Mouse (Mus musculus): Measurements from ENCODE around the gene Mier1. TPM values are rescaled to one million over a fixed set of nuclear protein-coding genes. Genes with fewer than 3 reads are reported as not detected.

Mier1 gene
- total RNA-seq, 1 experiment = 37.9 TPM

DNA sequence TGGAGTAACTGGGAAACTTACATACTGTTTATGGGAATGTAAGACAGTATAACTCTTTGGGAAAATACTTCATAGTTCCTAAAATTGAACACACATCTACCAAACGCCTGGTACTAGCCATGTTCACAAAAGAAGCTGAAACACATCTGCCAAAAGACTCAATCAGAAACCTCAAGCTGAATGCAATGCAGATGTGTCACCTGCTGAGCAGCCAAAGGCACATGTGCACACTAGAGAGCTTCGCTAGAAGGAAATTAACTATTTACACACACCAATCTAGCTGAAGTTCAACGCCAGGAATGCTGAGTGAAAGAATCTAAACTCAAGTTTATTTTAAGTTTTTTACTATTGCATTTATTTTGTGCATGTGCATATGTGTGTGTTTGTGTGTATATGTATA is 43.6 kb upstream of the Mier1 start:
- Histone ChIP-seq H3K36me3 (ENCODE audit: control insufficient read depth, insufficient read depth, low read length, poor library complexity, severe bottlenecking) (no peaks in the 10 kb centered on the region), H3K9ac (ENCODE audit: insufficient read depth, low read depth, low read length, poor library complexity, severe bottlenecking) (no peak overlapping the region), H3K4me1 (ENCODE audit: control insufficient read depth in 2 of 2, insufficient read depth in 2 of 2, low read length in 2 of 2, poor library complexity in 1 of 2) (peaks cover 2 to 11% of the 10 kb centered on the region in 2 experiments; a peak in 2 of 4 replicates), H3K9me3 (ENCODE audit: control insufficient read depth, insufficient read depth, low read depth, low read length) (no peaks in the 10 kb centered on the region), H3K4me3 (ENCODE audit: insufficient read depth in 1 of 2, low read depth in 1 of 2, low read length in 2 of 2, poor library complexity in 1 of 2, severe bottlenecking in 1 of 2) (no peak overlapping the region), H3K27ac (ENCODE audit: insufficient read depth, low read depth, low read length, poor library complexity, severe bottlenecking) (no peak overlapping the region)
- in situ Hi-C loops (cut with MboI; ENCODE audit: low sequenced_read_pairs in 2 of 2, unreplicated experiment in 2 of 2) = no loop called here
- DNase-seq (ENCODE audit: low read depth, low spot score) = no peak
- no peak for TF ChIP-seq CHD2 (IDR thresholded peaks at IDR 0.05; ENCODE audit: low read depth, low read length)
- no peak for TF ChIP-seq HCFC1 (IDR thresholded peaks at IDR 0.05; ENCODE audit: borderline replicate concordance, insufficient read depth, low read length)
- no peak for TF ChIP-seq ZC3H11A (IDR thresholded peaks at IDR 0.05; ENCODE audit: borderline replicate concordance, low read depth, low read length)
- no peak for TF ChIP-seq ZNF384 (IDR thresholded peaks at IDR 0.05; ENCODE audit: low read depth, low read length)
- TF ChIP-seq MAFK (IDR thresholded peaks at IDR 0.05; ENCODE audit: insufficient read depth, low read depth, low read length) = no peak

DNA sequence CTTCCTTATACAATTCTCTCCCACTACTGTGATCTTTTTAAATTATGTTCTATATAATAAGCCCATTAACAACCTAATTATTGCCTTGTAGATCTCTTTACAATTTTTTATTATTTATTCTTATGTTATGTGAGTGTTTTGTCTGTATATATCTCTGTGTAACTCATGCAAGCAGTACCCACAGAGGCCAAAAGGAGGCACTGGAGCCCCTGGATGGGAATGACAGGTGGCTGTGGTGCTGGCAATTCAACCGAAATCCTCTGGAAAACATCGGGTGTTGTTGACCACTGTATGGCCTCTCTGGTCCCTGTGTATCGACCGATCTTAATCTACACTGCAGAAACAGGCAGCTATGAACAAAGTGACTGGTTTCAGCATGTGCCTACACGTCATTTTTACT is 29.0 kb upstream of the Mier1 start:
- no peaks in the 10 kb centered on the region for H3K9me3 ChIP-seq (ENCODE audit: control insufficient read depth, insufficient read depth, low read depth, low read length)
- DNase-seq (ENCODE audit: low read depth, low spot score) = no peak
- H3K9ac ChIP-seq (ENCODE audit: insufficient read depth, low read depth, low read length, poor library complexity, severe bottlenecking) = no peak overlapping the region
- in situ Hi-C loops (cut with MboI; ENCODE audit: low sequenced_read_pairs in 2 of 2, unreplicated experiment in 2 of 2) = no loop called here
- no peak overlapping the region for H3K4me3 ChIP-seq (ENCODE audit: insufficient read depth in 1 of 2, low read depth in 1 of 2, low read length in 2 of 2, poor library complexity in 1 of 2, severe bottlenecking in 1 of 2)
- no peaks in the 10 kb centered on the region for H3K4me1 ChIP-seq (ENCODE audit: control insufficient read depth in 2 of 2, insufficient read depth in 2 of 2, low read length in 2 of 2, poor library complexity in 1 of 2)
- TF ChIP-seq ZC3H11A (IDR thresholded peaks at IDR 0.05; ENCODE audit: borderline replicate concordance, low read depth, low read length) = 0 out of 2 replicates have a peak, but pooled peaks have one; percentile 14
- TF ChIP-seq HCFC1 (IDR thresholded peaks at IDR 0.05; ENCODE audit: borderline replicate concordance, insufficient read depth, low read length) = no peak
- no peak overlapping the region for H3K27ac ChIP-seq (ENCODE audit: insufficient read depth, low read depth, low read length, poor library complexity, severe bottlenecking)
- no peaks in the 10 kb centered on the region for H3K36me3 ChIP-seq (ENCODE audit: control insufficient read depth, insufficient read depth, low read length, poor library complexity, severe bottlenecking)

DNA sequence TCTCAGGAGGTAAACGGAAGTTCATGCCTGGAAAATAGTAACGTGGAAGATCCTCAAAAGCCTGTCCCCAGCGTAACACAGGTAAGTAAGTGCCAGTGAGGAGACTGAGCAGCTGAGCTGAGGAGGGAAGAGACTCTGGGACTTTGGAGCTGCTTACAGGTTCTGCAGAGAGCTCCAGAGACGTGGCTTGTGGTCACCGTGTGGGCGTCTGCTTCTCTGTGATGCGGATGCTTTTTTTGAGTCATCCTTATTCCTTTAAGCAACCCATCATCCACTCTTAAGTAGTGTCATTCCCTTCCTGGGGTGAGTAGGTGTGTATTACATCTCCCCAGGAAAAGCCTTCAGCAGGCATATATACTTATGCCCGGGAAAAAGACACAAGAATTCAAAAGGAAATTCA is 18.3 kb upstream of the Mier1 start:
- in situ Hi-C loops (cut with MboI; ENCODE audit: low sequenced_read_pairs in 2 of 2, unreplicated experiment in 2 of 2) = no loop called here
- Histone ChIP-seq H3K9ac (ENCODE audit: insufficient read depth, low read depth, low read length, poor library complexity, severe bottlenecking) (no peak overlapping the region), H3K9me3 (ENCODE audit: control insufficient read depth, insufficient read depth, low read depth, low read length) (no peaks in the 10 kb centered on the region), H3K27ac (ENCODE audit: insufficient read depth, low read depth, low read length, poor library complexity, severe bottlenecking) (no peak overlapping the region), H3K36me3 (ENCODE audit: control insufficient read depth, insufficient read depth, low read length, poor library complexity, severe bottlenecking) (no peaks in the 10 kb centered on the region), H3K4me3 (ENCODE audit: insufficient read depth in 1 of 2, low read depth in 1 of 2, low read length in 2 of 2, poor library complexity in 1 of 2, severe bottlenecking in 1 of 2) (no peak overlapping the region), H3K4me1 (ENCODE audit: control insufficient read depth in 2 of 2, insufficient read depth in 2 of 2, low read length in 2 of 2, poor library complexity in 1 of 2) (no peaks in the 10 kb centered on the region)
- TF ChIP-seq ZC3H11A (IDR thresholded peaks at IDR 0.05; ENCODE audit: borderline replicate concordance, low read depth, low read length) = no peak
- TF ChIP-seq ZNF384 (IDR thresholded peaks at IDR 0.05; ENCODE audit: low read depth, low read length) = no peak
- TF ChIP-seq HCFC1 (IDR thresholded peaks at IDR 0.05; ENCODE audit: borderline replicate concordance, insufficient read depth, low read length) = no peak
- TF ChIP-seq MAFK (IDR thresholded peaks at IDR 0.05; ENCODE audit: insufficient read depth, low read depth, low read length) = no peak
- no peak for TF ChIP-seq CHD2 (IDR thresholded peaks at IDR 0.05; ENCODE audit: low read depth, low read length)
- no peak for DNase-seq (ENCODE audit: low read depth, low spot score)

DNA sequence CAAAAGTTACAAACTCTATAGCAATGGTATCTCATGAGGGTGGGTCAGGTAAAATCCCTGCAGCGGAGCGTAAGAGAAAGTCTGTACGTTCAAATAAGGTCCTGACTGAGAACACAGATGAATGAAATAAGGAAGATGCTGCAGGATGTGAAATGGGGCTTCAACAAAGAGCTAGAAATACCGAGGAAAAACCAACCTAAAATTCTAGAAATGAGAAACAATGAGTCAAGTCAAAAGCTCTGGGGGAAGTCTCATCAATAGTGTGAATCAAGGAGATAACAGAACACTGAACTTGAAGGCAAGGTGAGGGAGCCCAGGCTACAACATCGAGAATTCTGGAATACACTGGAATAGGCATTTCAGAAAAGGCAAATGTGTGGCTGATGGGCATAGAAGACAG is 15.7 kb upstream of the Mier1 start:
- no peak for DNase-seq (ENCODE audit: low read depth, low spot score)
- in situ Hi-C loops (cut with MboI; ENCODE audit: low sequenced_read_pairs in 2 of 2, unreplicated experiment in 2 of 2) = no loop called here
- Histone ChIP-seq H3K36me3 (ENCODE audit: control insufficient read depth, insufficient read depth, low read length, poor library complexity, severe bottlenecking) (no peaks in the 10 kb centered on the region), H3K4me1 (ENCODE audit: control insufficient read depth in 2 of 2, insufficient read depth in 2 of 2, low read length in 2 of 2, poor library complexity in 1 of 2) (peaks cover 2 to 3% of the 10 kb centered on the region in 2 experiments; a peak in 1 of 4 replicates), H3K4me3 (ENCODE audit: insufficient read depth in 1 of 2, low read depth in 1 of 2, low read length in 2 of 2, poor library complexity in 1 of 2, severe bottlenecking in 1 of 2) (no peak overlapping the region), H3K27ac (ENCODE audit: insufficient read depth, low read depth, low read length, poor library complexity, severe bottlenecking) (no peak overlapping the region), H3K9ac (ENCODE audit: insufficient read depth, low read depth, low read length, poor library complexity, severe bottlenecking) (no peak overlapping the region), H3K9me3 (ENCODE audit: control insufficient read depth, insufficient read depth, low read depth, low read length) (no peaks in the 10 kb centered on the region)
- TF ChIP-seq ZNF384 (IDR thresholded peaks at IDR 0.05; ENCODE audit: low read depth, low read length) (no peak), CHD2 (IDR thresholded peaks at IDR 0.05; ENCODE audit: low read depth, low read length) (no peak)

DNA sequence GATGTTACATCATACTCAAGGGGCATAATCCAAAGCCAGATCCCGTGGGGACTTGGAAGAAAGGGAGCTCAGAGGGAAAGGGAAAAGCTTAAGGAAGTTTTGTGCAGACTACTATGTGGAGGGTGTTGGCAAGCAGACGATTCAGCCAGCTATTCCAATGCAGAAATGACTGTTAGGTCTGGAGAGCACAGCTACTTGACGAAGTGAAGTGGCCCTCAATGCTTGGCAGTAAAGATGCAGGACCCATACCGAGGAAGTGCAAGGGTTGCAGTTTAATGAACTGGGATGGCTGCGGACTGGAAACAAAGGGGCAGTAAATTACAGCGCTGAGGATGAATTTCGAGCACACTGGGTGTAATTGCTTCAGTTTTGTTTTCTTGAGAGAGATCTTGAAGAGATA is 1.5 kb upstream of the Mier1 start:
- no peak for DNase-seq (ENCODE audit: low read depth, low spot score)
- Histone ChIP-seq H3K9me3 (ENCODE audit: control insufficient read depth, insufficient read depth, low read depth, low read length) (no peaks in the 10 kb centered on the region), H3K36me3 (ENCODE audit: control insufficient read depth, insufficient read depth, low read length, poor library complexity, severe bottlenecking) (no peaks in the 10 kb centered on the region), H3K9ac (ENCODE audit: insufficient read depth, low read depth, low read length, poor library complexity, severe bottlenecking) (no peak overlapping the region), H3K27ac (ENCODE audit: insufficient read depth, low read depth, low read length, poor library complexity, severe bottlenecking) (no peak overlapping the region), H3K4me3 (ENCODE audit: insufficient read depth in 1 of 2, low read depth in 1 of 2, low read length in 2 of 2, poor library complexity in 1 of 2, severe bottlenecking in 1 of 2) (no peak overlapping the region; a peak in 1 of 4 replicates), H3K4me1 (ENCODE audit: control insufficient read depth in 2 of 2, insufficient read depth in 2 of 2, low read length in 2 of 2, poor library complexity in 1 of 2) (peaks cover 2 to 5% of the 10 kb centered on the region in 2 experiments; a peak in 2 of 4 replicates)
- TF ChIP-seq MAFK (IDR thresholded peaks at IDR 0.05; ENCODE audit: insufficient read depth, low read depth, low read length) = no peak
- TF ChIP-seq CHD2 (IDR thresholded peaks at IDR 0.05; ENCODE audit: low read depth, low read length) = no peak
- no peak for TF ChIP-seq ZNF384 (IDR thresholded peaks at IDR 0.05; ENCODE audit: low read depth, low read length)
- in situ Hi-C loops (cut with MboI; ENCODE audit: low sequenced_read_pairs in 2 of 2, unreplicated experiment in 2 of 2) = no loop called here
